Mouse (Mus musculus): Measurements from ENCODE around the gene Cars2. TPM values are rescaled to one million over a fixed set of nuclear protein-coding genes. Genes with fewer than 3 reads are reported as not detected.

The Cars2 gene
- total and polyA plus RNA-seq, 3 experiments, result 45.6 to 67.1 (median 46.4) TPM

- Histone ChIP-seq H3K36me3 (replicated peaks in 1 of 2; ENCODE audit: control insufficient read depth in 1 of 2, insufficient read depth in 1 of 2, low read length in 1 of 2) (no peaks in the 10 kb centered on the region), H3K9ac (ENCODE audit: insufficient read depth, low read depth) (no peak overlapping the region), H3K4me2 (ENCODE audit: insufficient read depth, low read depth, poor library complexity, severe bottlenecking) (no peak overlapping the region), H3K79me2 (replicated peaks; ENCODE audit: control insufficient read depth, extremely low read depth, insufficient read depth, poor library complexity, severe bottlenecking) (no peaks in the 10 kb centered on the region), H3K27ac (ENCODE audit: insufficient read depth, low read depth) (no peak overlapping the region), H3K27me3 (replicated peaks) (peaks cover 10% of the 10 kb centered on the region), H3K9me3 (replicated peaks; ENCODE audit: low read length) (no peaks in the 10 kb centered on the region), H3K4me3 (replicated peaks in 1 of 3; ENCODE audit: low read depth in 2 of 3, low read length in 2 of 3, poor library complexity in 1 of 3) (no peak overlapping the region), H3K4me1 (ENCODE audit: control insufficient read depth in 1 of 2, insufficient read depth in 2 of 2) (peaks cover 7% of the 10 kb centered on the region in 2 experiments)
- in situ Hi-C loops (cut with MboI; ENCODE audit: low pct_ligation_motif_present, low pct_unique_long_range_greater_than_20kb, low sequenced_read_pairs), result loop anchor here (5.0 kb wide), 1 partner anchor 35 kb away; no protein-coding TSS in a partner anchor
- peak; percentile 42 for TF ChIP-seq JUND (conservative IDR thresholded peaks at IDR 0.05; ENCODE audit: low read depth, low read length)
- 0 out of 2 replicates have a peak, but pooled peaks have one; percentile 21 for TF ChIP-seq BHLHE40 (IDR thresholded peaks at IDR 0.05; ENCODE audit: low read depth, low read length)
- no peak for TF ChIP-seq KAT2A (IDR thresholded peaks at IDR 0.05; ENCODE audit: insufficient replicate concordance, low read length)
- TF ChIP-seq CHD2 (IDR thresholded peaks at IDR 0.05; ENCODE audit: low read length), result no peak
- peak; percentile 43; the same call in 1 of the 2 replicates for TF ChIP-seq MAFK (IDR thresholded peaks at IDR 0.05; ENCODE audit: insufficient replicate concordance, low read length)
- peak; percentile 54; the same call in 1 of the 2 replicates for TF ChIP-seq IRF4 (IDR thresholded peaks at IDR 0.05; ENCODE audit: low read depth, low read length)
- peak; percentile 19; the same call in 1 of the 2 replicates for TF ChIP-seq JUN (IDR thresholded peaks at IDR 0.05; ENCODE audit: insufficient read depth, low read depth, low read length)
- peak; percentile 59 for TF ChIP-seq EP300 (IDR thresholded peaks at IDR 0.05; ENCODE audit: low read length)
- TF ChIP-seq CTCF (conservative IDR thresholded peaks at IDR 0.05 in 1 of 2, IDR thresholded peaks at IDR 0.05 in 1 of 2; ENCODE audit: low read depth in 2 of 2, low read length in 2 of 2), result no peak
- TF ChIP-seq ZC3H11A (IDR thresholded peaks at IDR 0.05; ENCODE audit: low read depth, low read length), result no peak
- DNase-seq (ENCODE audit: extremely low read depth), result no peak
- dilution Hi-C loops (cut with MboI; ENCODE audit: extremely low pct_ligation_motif_present, extremely low pct_unique_long_range_greater_than_20kb, low sequenced_read_pairs), result no loop called here
Measured at GRCm38 (mm10) chr8:11487229-11487628, 63.4 kb downstream of the Cars2 start.

DNA sequence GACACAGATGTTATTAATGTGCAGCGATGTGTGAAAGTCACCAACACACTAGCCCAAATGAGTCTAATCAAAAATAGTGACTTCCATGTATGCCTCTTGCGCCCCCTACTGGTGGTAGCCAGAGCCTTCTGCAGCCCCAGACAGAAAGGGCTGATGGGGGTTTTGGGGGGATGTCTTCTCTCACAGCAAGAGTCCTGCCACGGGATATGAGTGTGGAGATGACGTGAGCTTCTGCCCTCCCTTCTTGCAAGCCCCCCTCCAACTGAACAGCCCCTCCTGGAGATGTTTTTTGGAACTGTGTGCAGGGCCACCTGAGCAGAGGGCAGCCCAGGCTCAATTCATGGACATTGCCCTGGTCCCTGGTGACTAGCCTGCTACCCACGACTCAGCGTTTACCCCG is 64.4 kb downstream of the Cars2 start:
- no peaks in the 10 kb centered on the region for H3K79me2 ChIP-seq (replicated peaks; ENCODE audit: control insufficient read depth, extremely low read depth, insufficient read depth, poor library complexity, severe bottlenecking)
- peak overlapping the region; percentile 22; the same call in 1 of the 2 replicates for H3K4me2 ChIP-seq (ENCODE audit: insufficient read depth, low read depth, poor library complexity, severe bottlenecking)
- H3K4me1 ChIP-seq (ENCODE audit: control insufficient read depth in 1 of 2, insufficient read depth in 2 of 2), result peaks cover 7% of the 10 kb centered on the region in 2 experiments
- dilution Hi-C loops (cut with MboI; ENCODE audit: extremely low pct_ligation_motif_present, extremely low pct_unique_long_range_greater_than_20kb, low sequenced_read_pairs), result no loop called here
- no peaks in the 10 kb centered on the region for H3K36me3 ChIP-seq (replicated peaks in 1 of 2; ENCODE audit: control insufficient read depth in 1 of 2, insufficient read depth in 1 of 2, low read length in 1 of 2)
- H3K27ac ChIP-seq (ENCODE audit: insufficient read depth, low read depth), result no peak overlapping the region
- no peaks in the 10 kb centered on the region for H3K9me3 ChIP-seq (replicated peaks; ENCODE audit: low read length)
- H3K27me3 ChIP-seq (replicated peaks), result peaks cover 18% of the 10 kb centered on the region
- in situ Hi-C loops (cut with MboI; ENCODE audit: low pct_ligation_motif_present, low pct_unique_long_range_greater_than_20kb, low sequenced_read_pairs), result loop anchor here (5.0 kb wide), 1 partner anchor 34 kb away; no protein-coding TSS in a partner anchor
- DNase-seq (ENCODE audit: extremely low read depth), result peak; percentile 71
- no peak overlapping the region for H3K4me3 ChIP-seq (replicated peaks in 1 of 3; ENCODE audit: low read depth in 2 of 3, low read length in 2 of 3, poor library complexity in 1 of 3)
- H3K9ac ChIP-seq (ENCODE audit: insufficient read depth, low read depth), result no peak overlapping the region
- TF ChIP-seq E2F4 (IDR thresholded peaks at IDR 0.05; ENCODE audit: insufficient replicate concordance, low read depth, low read length) (no peak), JUND (conservative IDR thresholded peaks at IDR 0.05; ENCODE audit: low read depth, low read length) (peak; percentile 36; the same call in 1 of the 2 replicates), NRF1 (IDR thresholded peaks at IDR 0.05; ENCODE audit: low read depth, low read length) (no peak), ZNF384 (IDR thresholded peaks at IDR 0.05; ENCODE audit: low read depth, low read length) (no peak), CHD1 (IDR thresholded peaks at IDR 0.05; ENCODE audit: low read depth, low read length) (no peak), MEF2A (IDR thresholded peaks at IDR 0.05; ENCODE audit: borderline replicate concordance, low read depth, low read length) (peak; percentile 53; the same call in 1 of the 2 replicates), ZMIZ1 (IDR thresholded peaks at IDR 0.05; ENCODE audit: low read depth, low read length) (no peak), RCOR1 (conservative IDR thresholded peaks at IDR 0.05; ENCODE audit: low read depth, low read length) (no peak), ZKSCAN1 (IDR thresholded peaks at IDR 0.05; ENCODE audit: borderline replicate concordance, low read depth, low read length) (no peak), ZC3H11A (IDR thresholded peaks at IDR 0.05; ENCODE audit: low read depth, low read length) (peak; percentile 80), BHLHE40 (IDR thresholded peaks at IDR 0.05; ENCODE audit: low read depth, low read length) (0 out of 2 replicates have a peak, but pooled peaks have one; percentile 27), MAX (IDR thresholded peaks at IDR 0.05; ENCODE audit: low read length) (no peak), JUN (IDR thresholded peaks at IDR 0.05; ENCODE audit: insufficient read depth, low read depth, low read length) (no peak), MAZ (IDR thresholded peaks at IDR 0.05; ENCODE audit: low read depth, low read length) (0 out of 2 replicates have a peak, but pooled peaks have one; percentile 26), SMC3 (IDR thresholded peaks at IDR 0.05; ENCODE audit: low read depth, low read length) (peak; percentile 96), MYC (IDR thresholded peaks at IDR 0.05; ENCODE audit: low read depth, low read length) (0 out of 2 replicates have a peak, but pooled peaks have one; percentile 30), NELFE (IDR thresholded peaks at IDR 0.05; ENCODE audit: low read depth, low read length) (peak; percentile 49; the same call in 1 of the 2 replicates), TBP (conservative IDR thresholded peaks at IDR 0.05; ENCODE audit: low read depth, low read length) (no peak), POLR2A (IDR thresholded peaks at IDR 0.05; ENCODE audit: low read depth, low read length) (no peak), GABPA (IDR thresholded peaks at IDR 0.05; ENCODE audit: insufficient replicate concordance, low read depth, low read length) (no peak), USF2 (conservative IDR thresholded peaks at IDR 0.05; ENCODE audit: low read depth, low read length) (no peak), RAD21 (IDR thresholded peaks at IDR 0.05; ENCODE audit: low read depth, low read length) (peak; percentile 87), TCF12 (IDR thresholded peaks at IDR 0.05; ENCODE audit: low read depth, low read length) (no peak), USF1 (IDR thresholded peaks at IDR 0.05; ENCODE audit: low read depth, low read length) (no peak), CHD2 (IDR thresholded peaks at IDR 0.05; ENCODE audit: low read length) (no peak), UBTF (IDR thresholded peaks at IDR 0.05; ENCODE audit: low read depth, low read length) (no peak)

Measured in CH12.LX (cell line).